Mouse (Mus musculus) neural tube, embryonic 11.5 days (tissue): ENCODE results near the gene Ncor2. TPM values are rescaled to one million over a fixed set of nuclear protein-coding genes. Genes with fewer than 3 reads are reported as not detected.

Source experiments
- ATAC-seq: fragments of 200-750 bp; cut with Nextera tagmentation; 2 replicates; pipeline ENCODE4 v1.8.0; 2017; ENCODE audit warnings: moderate number of reproducible peaks, mild to moderate bottlenecking, moderate TSS enrichment, moderate library complexity; ENCODE audit not compliant: insufficient read depth, low FRiP score, low TSS enrichment
- DNase-seq: peaks from one replicate; pipeline ENCODE4 v3.0.0-alpha.2; 2015; ENCODE audit warnings: low spot score
- H3K27ac ChIP-seq: fragments of 300-500 bp; sonication (generic); 2 replicates; pipeline ENCODE4 v1.5.1; 2014; ENCODE audit warnings: low read depth, mild to moderate bottlenecking, low read length
- H3K27me3 ChIP-seq: fragments of 300-500 bp; sonication (generic); 2 replicates; pipeline ENCODE4 v1.6.1; 2014; ENCODE audit warnings: mild to moderate bottlenecking, low read length, mixed read lengths; ENCODE audit not compliant: control insufficient read depth, insufficient read depth
- H3K36me3 ChIP-seq: fragments of 300-500 bp; sonication (generic); 2 replicates; pipeline ENCODE4 v1.6.1; 2014; ENCODE audit warnings: mild to moderate bottlenecking, low read length, moderate library complexity, mixed read lengths; ENCODE audit not compliant: control insufficient read depth, insufficient read depth
- H3K4me1 ChIP-seq: fragments of 300-500 bp; sonication (generic); 2 replicates; pipeline ENCODE4 v1.6.1; 2014; ENCODE audit warnings: low read length, mixed read lengths; ENCODE audit not compliant: control insufficient read depth, insufficient read depth
- H3K4me2 ChIP-seq: fragments of 300-500 bp; sonication (generic); 2 replicates; pipeline ENCODE4 v1.6.1; 2014; ENCODE audit warnings: low read depth, mild to moderate bottlenecking, moderate library complexity
- H3K4me3 ChIP-seq: fragments of 300-500 bp; sonication (generic); 2 replicates; pipeline ENCODE4 v1.5.1; 2014; ENCODE audit warnings: low read depth, low read length
- H3K9ac ChIP-seq: fragments of 300-500 bp; sonication (generic); 2 replicates; pipeline ENCODE4 v1.6.1; 2014; ENCODE audit warnings: mild to moderate bottlenecking, low read length
- H3K9me3 ChIP-seq: fragments of 300-500 bp; sonication (generic); 2 replicates; pipeline ENCODE4 v1.6.1; 2016; ENCODE audit warnings: low read length; ENCODE audit not compliant: control insufficient read depth
- WGBS: fragments of 180-500 bp; shearing (Covaris S2); extraction: QIAGEN DNeasy Blood & Tissue Kit; methylation state at CpG from one replicate; pipeline ENCODE4 v1.1.7; 2014; 5-methylcytosine and 5-hydroxymethylcytosine counted together
- polyA plus RNA-seq: library from polyadenylated mRNA; unstranded; fragments of >200 nt; fragmentation: Nextera tagmentation; extraction: Ambion mirVana; gene quantifications from 2 replicates; pipeline ENCODE4 v1.2.1, GENCODE M21; 2014

Gene Ncor2
- polyA plus RNA-seq, 1 experiment from 2014 or later = 24.3 TPM

DNA sequence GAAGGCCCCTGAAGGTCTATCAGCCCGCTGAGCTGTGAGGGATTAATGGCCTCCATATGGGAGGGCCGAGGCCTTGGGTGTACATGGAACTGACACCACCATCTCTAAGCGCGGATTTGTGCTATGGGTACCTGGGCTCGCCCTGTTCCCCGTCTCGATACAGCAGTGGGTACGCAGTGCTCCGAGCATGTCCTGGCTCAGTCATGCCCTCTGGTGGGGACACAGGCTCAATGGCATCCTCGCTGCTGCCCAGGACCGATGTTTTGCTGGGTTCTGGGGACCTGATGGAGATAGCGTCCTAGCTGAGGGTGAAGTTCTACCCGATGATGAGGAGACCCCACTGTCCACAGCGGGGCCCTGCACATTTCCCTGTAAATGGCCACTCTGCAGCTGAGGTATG lies 155.0 kb downstream of the Ncor2 start:
- Histone ChIP-seq H3K9me3 (no peaks in the 10 kb centered on the region), H3K4me3 (no peak overlapping the region), H3K27ac (no peak overlapping the region), H3K4me1 (no peaks in the 10 kb centered on the region), H3K36me3 (peaks cover 51% of the 10 kb centered on the region), H3K4me2 (no peak overlapping the region), H3K27me3 (no peaks in the 10 kb centered on the region), H3K9ac (no peak overlapping the region)
- no peak for DNase-seq
- 83% methylated on average over 14 of the region's 14 CpGs for WGBS
- ATAC-seq = no peak

DNA sequence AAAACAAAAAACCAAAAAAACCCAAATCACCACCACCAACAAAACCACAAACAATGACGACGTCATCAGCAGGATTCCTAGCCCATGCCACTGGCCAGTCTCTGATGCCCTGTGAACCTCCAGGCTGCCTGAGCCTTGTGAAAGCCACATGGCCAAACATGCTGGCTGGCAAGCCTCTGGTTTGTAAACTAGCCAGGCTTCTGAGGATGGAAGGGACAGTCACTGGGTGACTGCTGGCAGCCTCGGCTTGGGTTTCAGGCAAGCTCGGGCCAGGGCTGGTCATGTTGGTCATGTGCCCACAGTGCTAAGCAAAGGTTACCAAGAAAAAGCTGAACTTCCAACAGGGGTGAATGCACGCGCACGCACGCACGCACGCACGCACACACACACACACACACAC lies 157.7 kb downstream of the Ncor2 start:
- no peaks in the 10 kb centered on the region for H3K9me3 ChIP-seq
- ATAC-seq = no peak
- H3K4me1 ChIP-seq = no peaks in the 10 kb centered on the region
- peaks cover 54% of the 10 kb centered on the region for H3K36me3 ChIP-seq
- H3K4me2 ChIP-seq = no peak overlapping the region
- 94% methylated on average over 11 of the region's 11 CpGs for WGBS
- no peak overlapping the region for H3K9ac ChIP-seq
- no peaks in the 10 kb centered on the region for H3K27me3 ChIP-seq
- H3K4me3 ChIP-seq = no peak overlapping the region
- no peak for DNase-seq
- H3K27ac ChIP-seq = no peak overlapping the region

DNA sequence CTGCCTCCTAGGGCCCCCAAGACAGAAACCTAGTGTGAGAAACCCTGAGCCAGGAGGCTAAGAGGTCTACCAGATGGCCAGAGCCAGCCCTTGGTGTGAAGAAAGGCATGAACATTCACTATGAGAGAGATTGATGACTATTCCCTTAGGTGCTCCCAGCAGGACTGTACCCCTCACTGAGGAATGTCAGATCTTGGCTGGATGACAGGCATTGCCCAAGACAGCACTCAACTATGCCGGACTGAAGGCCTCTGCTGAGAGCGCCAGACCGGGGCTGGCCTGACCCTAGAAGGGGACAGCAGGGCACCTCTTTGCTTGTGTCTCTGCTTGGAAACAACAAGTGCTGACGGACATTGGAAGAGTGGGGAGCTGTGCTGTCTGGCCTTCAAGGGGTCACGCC lies 159.9 kb downstream of the Ncor2 start:
- no peak for ATAC-seq
- Histone ChIP-seq H3K4me2 (no peak overlapping the region), H3K9me3 (no peaks in the 10 kb centered on the region), H3K36me3 (peaks cover 41% of the 10 kb centered on the region), H3K9ac (no peak overlapping the region), H3K27ac (no peak overlapping the region), H3K4me3 (no peak overlapping the region), H3K4me1 (no peaks in the 10 kb centered on the region), H3K27me3 (no peaks in the 10 kb centered on the region)
- WGBS = 85% methylated on average over 5 of the region's 5 CpGs
- no peak for DNase-seq

DNA sequence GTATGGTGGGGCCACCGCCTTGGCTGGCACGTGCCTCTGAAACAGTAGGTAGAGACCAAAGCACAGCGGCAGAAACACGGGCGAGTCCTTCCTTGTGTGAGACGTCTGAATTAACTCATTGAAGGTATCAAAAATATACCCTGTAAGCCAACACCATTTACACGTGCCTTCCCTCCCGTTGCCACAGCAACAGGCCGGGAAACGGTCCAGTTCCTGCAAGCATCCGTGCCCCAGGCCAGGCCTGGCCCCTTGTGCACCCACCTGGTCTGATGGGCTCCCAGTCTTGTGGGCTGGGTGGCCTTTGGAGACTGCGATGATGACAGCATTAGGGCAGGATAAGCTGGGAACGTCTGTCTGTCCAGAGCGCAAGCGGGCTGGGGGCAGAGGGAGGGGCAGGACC lies 161.7 kb downstream of the Ncor2 start:
- WGBS = 87% methylated on average over 15 of the region's 15 CpGs
- H3K9ac ChIP-seq = no peak overlapping the region
- DNase-seq (no peak), ATAC-seq (no peak)
- H3K4me2 ChIP-seq = no peak overlapping the region
- H3K36me3 ChIP-seq = peaks cover 26% of the 10 kb centered on the region
- no peaks in the 10 kb centered on the region for H3K4me1 ChIP-seq
- no peaks in the 10 kb centered on the region for H3K9me3 ChIP-seq
- no peaks in the 10 kb centered on the region for H3K27me3 ChIP-seq
- no peak overlapping the region for H3K4me3 ChIP-seq
- H3K27ac ChIP-seq = no peak overlapping the region

DNA sequence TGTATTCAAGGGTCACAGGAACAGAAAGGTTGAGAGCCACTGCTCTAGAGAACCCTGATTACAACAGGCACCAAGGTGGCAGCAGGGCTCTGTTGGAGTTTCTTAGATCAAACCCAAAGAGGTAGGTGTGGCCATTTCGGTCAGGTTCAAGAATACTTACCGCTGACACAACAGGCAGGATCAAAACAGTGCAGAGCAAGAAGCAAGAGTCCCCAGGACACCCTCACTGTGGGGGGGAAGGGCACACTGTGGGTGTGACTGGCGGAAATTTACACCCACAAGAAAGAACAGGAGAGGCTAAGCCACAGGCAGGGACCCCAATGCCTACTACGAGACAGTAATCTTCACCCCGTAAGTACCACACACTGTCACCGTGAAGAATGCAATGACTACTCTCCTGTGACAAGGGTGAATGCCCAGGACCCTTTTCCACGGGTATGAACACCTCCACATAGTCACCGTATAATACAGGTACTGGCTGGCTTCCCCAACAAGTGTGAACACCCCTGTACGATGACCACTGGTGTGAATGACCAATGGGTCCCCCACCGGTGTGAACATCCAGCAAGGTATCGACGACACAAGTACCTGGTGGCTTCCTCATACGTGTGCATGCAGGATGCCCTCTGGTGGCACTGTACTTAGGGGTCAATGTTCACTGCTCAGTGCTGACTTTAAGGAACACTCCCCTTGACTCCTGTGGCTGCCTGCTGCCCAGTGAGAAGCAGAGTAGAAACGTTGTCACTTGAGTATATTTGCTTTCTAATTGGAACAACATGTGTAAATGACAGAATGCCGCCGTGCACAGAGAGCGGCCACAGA lies 162.4 kb downstream of the Ncor2 start:
- WGBS = 91% methylated on average over 17 of the region's 17 CpGs

DNA sequence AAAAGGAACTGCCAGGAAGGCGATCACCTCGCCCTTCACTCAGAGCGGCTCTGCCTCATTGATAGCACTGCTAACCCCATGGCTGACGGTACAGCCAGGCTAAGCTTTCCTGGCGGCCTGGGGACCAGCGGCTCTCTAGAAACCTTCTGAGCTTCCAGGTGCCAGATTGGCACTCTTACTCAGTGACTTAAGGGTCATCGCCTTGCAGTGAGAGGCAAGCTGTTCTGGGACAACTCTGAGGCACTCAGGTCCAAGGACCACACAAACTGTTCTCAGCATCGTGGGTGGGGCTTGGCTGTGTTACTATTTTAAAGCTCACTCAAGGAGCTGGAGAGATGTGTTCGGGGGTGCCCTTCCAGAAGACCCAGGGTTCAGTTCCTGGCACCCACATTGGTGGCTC lies 163.4 kb downstream of the Ncor2 start:
- H3K4me2 ChIP-seq = no peak overlapping the region
- H3K9me3 ChIP-seq = no peaks in the 10 kb centered on the region
- no peak overlapping the region for H3K9ac ChIP-seq
- no peak overlapping the region for H3K4me3 ChIP-seq
- H3K27me3 ChIP-seq = no peaks in the 10 kb centered on the region
- 92% methylated on average over 9 of the region's 9 CpGs for WGBS
- no peak for ATAC-seq
- H3K4me1 ChIP-seq = no peaks in the 10 kb centered on the region
- no peak for DNase-seq
- peaks cover 22% of the 10 kb centered on the region for H3K36me3 ChIP-seq
- H3K27ac ChIP-seq = no peak overlapping the region

More for the DNA sequence above, 162.4 kb downstream of the Ncor2 start:
- Histone ChIP-seq H3K9ac (no peak overlapping the region), H3K27me3 (no peaks in the 10 kb centered on the region), H3K9me3 (no peaks in the 10 kb centered on the region), H3K4me2 (no peak overlapping the region), H3K4me1 (no peaks in the 10 kb centered on the region), H3K36me3 (peaks cover 25% of the 10 kb centered on the region), H3K27ac (no peak overlapping the region), H3K4me3 (no peak overlapping the region)
- ATAC-seq (no peak), DNase-seq (no peak)

DNA sequence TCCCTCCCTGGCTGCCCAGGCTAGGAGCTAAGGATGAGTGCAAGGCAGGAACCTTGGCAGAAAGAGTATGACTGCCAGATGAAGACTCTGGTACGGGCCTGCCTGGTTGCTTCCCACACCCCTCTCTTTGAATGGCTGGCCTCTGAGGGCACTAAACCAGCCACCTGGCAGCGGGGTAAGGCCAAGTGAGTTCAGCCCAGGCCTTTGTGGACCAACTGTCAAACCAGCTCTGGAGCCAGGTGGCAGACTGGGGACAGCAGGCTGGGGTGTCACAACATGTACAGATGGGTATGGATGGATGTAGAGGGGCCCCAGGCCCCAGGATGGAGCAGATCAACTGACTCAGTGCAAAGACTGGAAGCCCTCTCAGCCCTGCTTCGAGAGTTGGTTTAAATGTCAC lies 164.0 kb downstream of the Ncor2 start:
- no peaks in the 10 kb centered on the region for H3K9me3 ChIP-seq
- H3K27ac ChIP-seq = no peak overlapping the region
- ATAC-seq (no peak), DNase-seq (no peak)
- no peaks in the 10 kb centered on the region for H3K27me3 ChIP-seq
- no peaks in the 10 kb centered on the region for H3K4me1 ChIP-seq
- no peak overlapping the region for H3K9ac ChIP-seq
- H3K4me3 ChIP-seq = no peak overlapping the region
- H3K4me2 ChIP-seq = no peak overlapping the region
- peaks cover 20% of the 10 kb centered on the region for H3K36me3 ChIP-seq
- 88% methylated on average over 3 of the region's 3 CpGs for WGBS

DNA sequence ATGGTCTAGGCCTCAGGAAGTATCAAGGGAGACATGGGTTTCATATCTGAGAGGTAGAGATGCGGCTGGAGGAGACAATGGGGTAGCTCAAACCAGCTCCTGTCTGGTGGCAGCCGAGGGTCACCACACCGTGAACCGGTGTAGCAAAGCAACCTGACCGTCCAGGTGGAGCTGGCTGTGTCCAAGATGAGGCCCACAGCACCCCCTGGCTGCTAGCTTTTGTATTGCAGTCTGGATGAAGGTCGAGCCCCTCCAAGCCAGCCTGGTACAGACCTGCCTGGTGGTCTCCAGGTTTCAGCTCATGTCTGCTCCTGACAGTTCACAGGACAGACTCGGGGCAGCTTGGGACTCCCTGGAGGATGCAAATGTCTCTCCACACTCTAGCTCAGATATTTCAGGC lies 164.5 kb downstream of the Ncor2 start:
- ATAC-seq = no peak

DNA sequence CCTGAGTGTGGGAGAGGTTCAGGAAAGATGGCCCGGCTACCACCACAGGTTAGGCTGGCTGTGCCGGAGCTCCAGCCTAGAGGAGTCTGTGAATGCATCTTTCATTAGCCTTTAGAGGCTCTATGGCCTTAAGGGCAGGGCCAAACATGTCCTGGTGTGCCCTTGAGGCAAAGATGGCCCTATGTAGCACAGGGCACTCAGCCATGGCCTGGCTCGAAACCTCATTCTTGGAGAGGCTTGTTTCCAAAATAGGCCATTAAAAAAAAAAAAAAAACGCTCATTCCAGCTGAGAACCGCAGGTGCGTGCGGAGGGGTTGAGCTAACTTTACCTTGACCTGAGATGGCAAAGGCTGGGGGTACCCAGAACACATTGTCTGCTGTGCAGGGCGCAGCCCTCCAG lies 167.4 kb downstream of the Ncor2 start:
- no peak overlapping the region for H3K4me2 ChIP-seq
- no peak overlapping the region for H3K27ac ChIP-seq
- ATAC-seq = no peak
- H3K4me3 ChIP-seq = no peak overlapping the region
- H3K27me3 ChIP-seq = no peaks in the 10 kb centered on the region
- no peak overlapping the region for H3K9ac ChIP-seq
- 93% methylated on average over 8 of the region's 8 CpGs for WGBS
- H3K4me1 ChIP-seq = no peaks in the 10 kb centered on the region
- no peak for DNase-seq
- H3K36me3 ChIP-seq = peaks cover 3% of the 10 kb centered on the region
- H3K9me3 ChIP-seq = no peaks in the 10 kb centered on the region

More for the DNA sequence above, 164.5 kb downstream of the Ncor2 start:
- DNase-seq = peak; percentile 66
- H3K4me2 ChIP-seq = no peak overlapping the region
- H3K36me3 ChIP-seq = peaks cover 20% of the 10 kb centered on the region
- 59% methylated on average over 7 of the region's 7 CpGs for WGBS
- H3K9me3 ChIP-seq = no peaks in the 10 kb centered on the region
- H3K27me3 ChIP-seq = no peaks in the 10 kb centered on the region
- H3K4me3 ChIP-seq = no peak overlapping the region
- no peaks in the 10 kb centered on the region for H3K4me1 ChIP-seq
- no peak overlapping the region for H3K27ac ChIP-seq
- no peak overlapping the region for H3K9ac ChIP-seq
